ENCODE assay signal across 26 mouse cellular contexts in the genomic region with DNA sequence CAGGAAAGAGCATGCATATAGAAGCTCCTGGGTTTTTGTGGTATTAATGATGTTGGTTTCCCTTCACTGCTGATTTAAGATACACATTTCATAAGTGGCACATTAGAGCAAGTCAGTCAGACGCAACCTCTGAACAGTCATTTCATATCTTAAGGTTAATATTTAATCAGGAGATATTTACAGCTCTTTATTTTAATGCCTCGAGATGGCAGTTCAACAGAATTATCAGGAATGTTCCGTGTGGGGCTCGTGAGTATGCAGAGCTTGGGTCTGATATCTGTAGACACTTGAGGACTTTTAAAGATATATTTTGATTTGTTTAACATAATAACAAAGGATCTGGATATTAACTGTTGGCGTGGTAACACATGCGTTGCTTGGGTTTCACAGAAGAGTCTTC.
DNase-seq lines count a peak whose midpoint lies in the region; ATAC-seq and TF ChIP-seq lines count a peak whose summit lies in the region.
"Had no signal": no experiment of that assay in that cellular context is flagged by ENCODE, and none has a peak within 500 bp of the region (broad histone marks: within the 10 kb centered on the region; RNA-seq: fewer than 3 reads in every experiment).

No protein-coding gene starts in this region.

- no peak overlapping the region for H3K9ac ChIP-seq in stomach, embryonic 14.5 days (replicated peaks; ENCODE audit: low read depth, low read length)
- no peak overlapping the region for H3K9ac ChIP-seq in stomach, postnatal 0 days (ENCODE audit: low read length)
- no peak overlapping the region for H3K9ac ChIP-seq in intestine, embryonic 16.5 days (ENCODE audit: low read depth, low read length)
- H3K9ac ChIP-seq in stomach, embryonic 16.5 days (ENCODE audit: low read length) = no peak overlapping the region
- H3K9ac ChIP-seq: embryonic facial prominence, embryonic 13.5 days; embryonic facial prominence, embryonic 15.5 days; forebrain, embryonic 12.5 days had no signal

- no peak overlapping the region for H3K4me3 ChIP-seq in stomach, embryonic 14.5 days (ENCODE audit: low read depth, low read length)
- H3K4me3 ChIP-seq in stomach, postnatal 0 days (ENCODE audit: low read depth, low read length) = no peak overlapping the region
- no peak overlapping the region for H3K4me3 ChIP-seq in intestine, embryonic 16.5 days (ENCODE audit: low read length)
- no peak overlapping the region for H3K4me3 ChIP-seq in small intestine, adult 2 months (ENCODE audit: low read depth, low read length)
- H3K4me3 ChIP-seq in stomach, embryonic 16.5 days (replicated peaks; ENCODE audit: low read length) = no peak overlapping the region
- H3K4me3 ChIP-seq: embryonic facial prominence, embryonic 13.5 days; embryonic facial prominence, embryonic 15.5 days; erythroblast, embryonic 14.5 days; forebrain, embryonic 10.5 days; forebrain, embryonic 12.5 days had no signal

- no peaks in the 10 kb centered on the region for H3K9me3 ChIP-seq in stomach, embryonic 14.5 days (ENCODE audit: control insufficient read depth, low read depth, low read length)
- no peaks in the 10 kb centered on the region for H3K9me3 ChIP-seq in stomach, postnatal 0 days (ENCODE audit: control insufficient read depth, low read length)
- no peaks in the 10 kb centered on the region for H3K9me3 ChIP-seq in intestine, embryonic 16.5 days (ENCODE audit: control insufficient read depth, low read length)
- no peaks in the 10 kb centered on the region for H3K9me3 ChIP-seq in stomach, embryonic 16.5 days (replicated peaks; ENCODE audit: control insufficient read depth, low read length)
- H3K9me3 ChIP-seq: embryonic facial prominence, embryonic 13.5 days; embryonic facial prominence, embryonic 15.5 days; forebrain, embryonic 10.5 days; forebrain, embryonic 12.5 days had no signal

- no peak overlapping the region for H3K27ac ChIP-seq in stomach, embryonic 14.5 days (ENCODE audit: low read length)
- no peak overlapping the region for H3K27ac ChIP-seq in stomach, postnatal 0 days (replicated peaks)
- H3K27ac ChIP-seq in intestine, embryonic 16.5 days (ENCODE audit: low read length) = peak overlapping the region; percentile 43; the same call in 1 of the 2 replicates
- H3K27ac ChIP-seq in small intestine, adult 2 months (ENCODE audit: insufficient read depth, low read depth, low read length) = peak overlapping the region; percentile 67
- no peak overlapping the region for H3K27ac ChIP-seq in stomach, embryonic 16.5 days (ENCODE audit: low read length)
- H3K27ac ChIP-seq: embryonic facial prominence, embryonic 13.5 days; embryonic facial prominence, embryonic 15.5 days; forebrain, embryonic 10.5 days; forebrain, embryonic 12.5 days had no signal

- WGBS in stomach, embryonic 14.5 days = 68% methylated on average over 6 of the region's 6 CpGs
- WGBS in stomach, postnatal 0 days = 45% methylated on average over 6 of the region's 6 CpGs
- WGBS in intestine, embryonic 16.5 days = 61% methylated on average over 6 of the region's 6 CpGs
- 31% methylated on average over 6 of the region's 6 CpGs for WGBS in small intestine, adult 2 months
- 58% methylated on average over 6 of the region's 6 CpGs for WGBS in stomach, embryonic 16.5 days

- H3K36me3 ChIP-seq in stomach, embryonic 14.5 days (ENCODE audit: control insufficient read depth, insufficient read depth, low read length) = no peaks in the 10 kb centered on the region
- no peaks in the 10 kb centered on the region for H3K36me3 ChIP-seq in stomach, postnatal 0 days (ENCODE audit: control insufficient read depth, insufficient read depth, low read length)
- no peaks in the 10 kb centered on the region for H3K36me3 ChIP-seq in intestine, embryonic 16.5 days (ENCODE audit: control insufficient read depth, insufficient read depth, low read length)
- no peaks in the 10 kb centered on the region for H3K36me3 ChIP-seq in small intestine, adult 2 months (ENCODE audit: control insufficient read depth, insufficient read depth, low read length)
- H3K36me3 ChIP-seq in stomach, embryonic 16.5 days (ENCODE audit: control insufficient read depth, insufficient read depth, low read length) = no peaks in the 10 kb centered on the region
- H3K36me3 ChIP-seq: embryonic facial prominence, embryonic 13.5 days; embryonic facial prominence, embryonic 15.5 days; forebrain, embryonic 10.5 days; forebrain, embryonic 12.5 days had no signal

- no peaks in the 10 kb centered on the region for H3K4me1 ChIP-seq in stomach, embryonic 14.5 days (ENCODE audit: control insufficient read depth, insufficient read depth, low read length)
- no peaks in the 10 kb centered on the region for H3K4me1 ChIP-seq in stomach, postnatal 0 days (replicated peaks; ENCODE audit: control insufficient read depth, insufficient read depth)
- peaks cover 16% of the 10 kb centered on the region for H3K4me1 ChIP-seq in intestine, embryonic 16.5 days (ENCODE audit: control insufficient read depth, insufficient read depth, low read length)
- H3K4me1 ChIP-seq in small intestine, adult 2 months (ENCODE audit: control insufficient read depth, insufficient read depth, insufficient read length, low read length) = peaks cover 20% of the 10 kb centered on the region
- no peaks in the 10 kb centered on the region for H3K4me1 ChIP-seq in stomach, embryonic 16.5 days (ENCODE audit: control insufficient read depth, insufficient read depth, low read length)
- H3K4me1 ChIP-seq: embryonic facial prominence, embryonic 13.5 days; embryonic facial prominence, embryonic 15.5 days had no signal

- TF ChIP-seq POLR2A in small intestine, adult 2 months (IDR thresholded peaks at IDR 0.05; ENCODE audit: low read depth, low read length) = no peak

- H3K27me3 ChIP-seq in stomach, embryonic 14.5 days (ENCODE audit: control insufficient read depth, insufficient read depth, low read length) = no peaks in the 10 kb centered on the region
- H3K27me3 ChIP-seq in stomach, postnatal 0 days (ENCODE audit: control insufficient read depth, insufficient read depth, low read length) = no peaks in the 10 kb centered on the region
- no peaks in the 10 kb centered on the region for H3K27me3 ChIP-seq in intestine, embryonic 16.5 days (replicated peaks; ENCODE audit: control insufficient read depth, insufficient read depth, low read length)
- no peaks in the 10 kb centered on the region for H3K27me3 ChIP-seq in small intestine, adult 2 months (ENCODE audit: control insufficient read depth, insufficient read depth, low read length)
- no peaks in the 10 kb centered on the region; the same call in 1 of the 2 replicates for H3K27me3 ChIP-seq in stomach, embryonic 16.5 days (ENCODE audit: control insufficient read depth, insufficient read depth, low read length)
- H3K27me3 ChIP-seq: embryonic facial prominence, embryonic 15.5 days; forebrain, embryonic 12.5 days had no signal

- peak; percentile 51; the same call in 1 of the 2 replicates for ATAC-seq in stomach, embryonic 14.5 days (ENCODE audit: insufficient number of reproducible peaks, insufficient read depth, low FRiP score, low read depth)
- no peak for ATAC-seq in stomach, postnatal 0 days (ENCODE audit: low FRiP score, low TSS enrichment)
- peak; percentile 56 for ATAC-seq in intestine, embryonic 16.5 days
- 0 out of 2 replicates have a peak, but pooled peaks have one; percentile 20 for ATAC-seq in stomach, embryonic 16.5 days (ENCODE audit: insufficient read depth, low FRiP score)
- ATAC-seq: activated CD4-positive, CD25-positive, alpha-beta regulatory T cell, adult 4 months; forebrain, embryonic 14.5 days; forebrain, embryonic 16.5 days had no signal

- no peak overlapping the region for H3K4me2 ChIP-seq in stomach, embryonic 14.5 days (replicated peaks; ENCODE audit: low read depth, low read length)
- no peak overlapping the region for H3K4me2 ChIP-seq in stomach, postnatal 0 days (replicated peaks; ENCODE audit: low read depth)
- H3K4me2 ChIP-seq in intestine, embryonic 16.5 days (ENCODE audit: low read depth, low read length) = peak overlapping the region; percentile 26; the same call in 1 of the 2 replicates
- H3K4me2 ChIP-seq in stomach, embryonic 16.5 days (ENCODE audit: low read depth, low read length) = no peak overlapping the region
- H3K4me2 ChIP-seq: embryonic facial prominence, embryonic 13.5 days; embryonic facial prominence, embryonic 15.5 days; forebrain, embryonic 12.5 days had no signal

- no peak for TF ChIP-seq EP300 in stomach, postnatal 0 days (optimal IDR thresholded peaks at IDR 0.05)

- no peak for DNase-seq in stomach, postnatal 0 days (ENCODE audit: low spot score)
- no peak for DNase-seq in right cerebral cortex, postnatal 10 days (ENCODE audit: low spot score in 2 of 2)
- no peak for DNase-seq in T-cell, adult 2 months (ENCODE audit: low spot score)
- no peak for DNase-seq in layer of hippocampus, adult 18-20 months (ENCODE audit: low spot score in 2 of 2)
- DNase-seq: adrenal gland, adult 8-10 months; adrenal gland, postnatal 14 days; adrenal gland, postnatal 36 days; cerebellum, adult 11 months; cerebellum, adult 18-20 months; cerebellum, adult 8-10 months; cerebellum, adult 9-11 months; cerebellum, postnatal 14 days; cerebellum, postnatal 36 days; embryo, embryonic 11 days had no signal

- no peak for TF ChIP-seq CTCF in stomach, postnatal 0 days (IDR thresholded peaks at IDR 0.05; ENCODE audit: low read depth)
- no peak for TF ChIP-seq CTCF in small intestine, adult 2 months (IDR thresholded peaks at IDR 0.05; ENCODE audit: extremely low read depth, insufficient read length, insufficient replicate concordance, low read depth, low read length)

Comparison
In these comparisons a context has a peak if more than half of its experiments do, and no peak if none do; other contexts are left out.
1. H3K27ac ChIP-seq: peak in intestine, embryonic 16.5 days (single experiment) and small intestine, adult 2 months (single experiment); none in stomach, embryonic 14.5 days (single experiment), stomach, postnatal 0 days (single experiment) and stomach, embryonic 16.5 days (single experiment).